Mouse (Mus musculus) MEL (cell line): ENCODE measurements around the gene Spin2g. TPM values are rescaled to one million over a fixed set of nuclear protein-coding genes. Genes with fewer than 3 reads are reported as not detected.
"Not testable (repeated sequence)": the region's sequence is repeated elsewhere in the genome, so short reads cannot be mapped to it uniquely, and the experiment has no call there.

ENCODE experiments used
- DNase-seq: peaks from one replicate; pipeline ENCODE4 v3.0.0; 2011; ENCODE audit warnings: low read depth, low spot score
- H3K27ac ChIP-seq: 2 replicates; pipeline ENCODE4 v1.5.1; 2012; ENCODE audit warnings: low read depth, mild to moderate bottlenecking, control low read depth, low read length, moderate library complexity; ENCODE audit not compliant: control insufficient read depth
- H3K27me3 ChIP-seq, 2 experiments: fragments of 150-350 bp in 1 of 2; sonication (generic) in 1 of 2; 2 replicates each; pipeline ENCODE4 v1.6.1; 2012; ENCODE audit warnings: low read length in 2 of 2, mild to moderate bottlenecking in 2 of 2, improper control_type of control experiment in 1 of 2, moderate library complexity in 1 of 2; ENCODE audit not compliant: insufficient read depth in 2 of 2, control insufficient read depth in 1 of 2
- H3K36me3 ChIP-seq, 2 experiments: 2 replicates each; pipeline ENCODE4 v1.6.1; 2012 to 2014; ENCODE audit warnings: low read length in 2 of 2, improper control_type of control experiment in 1 of 2, inconsistent platforms in 1 of 2, mild to moderate bottlenecking in 1 of 2; ENCODE audit not compliant: insufficient read depth in 2 of 2, control insufficient read depth in 1 of 2
- H3K4me1 ChIP-seq, 2 experiments: fragments of 150-350 bp in 1 of 2; sonication (generic) in 1 of 2; 2 replicates each; pipeline ENCODE4 v1.6.1; 2012; ENCODE audit warnings: low read length in 2 of 2, improper control_type of control experiment in 1 of 2, mild to moderate bottlenecking in 1 of 2; ENCODE audit not compliant: insufficient read depth in 2 of 2, control insufficient read depth in 1 of 2
- H3K4me3 ChIP-seq, 2 experiments: fragments of 150-350 bp in 1 of 2; sonication (generic) in 1 of 2; 2 replicates each; pipeline ENCODE4 v1.5.1; 2012; ENCODE audit warnings: low read depth in 2 of 2, low read length in 2 of 2, mild to moderate bottlenecking in 2 of 2, moderate library complexity in 2 of 2, control low read depth in 1 of 2, improper control_type of control experiment in 1 of 2; ENCODE audit not compliant: control insufficient read depth in 1 of 2, insufficient read depth in 1 of 2
- H3K79me2 ChIP-seq: 2 replicates; pipeline ENCODE4 v1.6.1; 2012; ENCODE audit warnings: mild to moderate bottlenecking, low read length, moderate library complexity; ENCODE audit not compliant: control insufficient read depth, poor library complexity, insufficient read depth
- H3K9ac ChIP-seq: 2 replicates; pipeline ENCODE4 v1.6.1; 2012; ENCODE audit warnings: low read depth, mild to moderate bottlenecking, control low read depth, low read length, moderate library complexity; ENCODE audit not compliant: control insufficient read depth, poor library complexity, severe bottlenecking
- H3K9me3 ChIP-seq: fragments of 150-350 bp; sonication (generic); replicated peaks from 2 replicates; pipeline ENCODE4 v1.6.1; 2012; ENCODE audit warnings: mild to moderate bottlenecking, low read length, improper control_type of control experiment, moderate library complexity; ENCODE audit not compliant: insufficient read depth
- polyA plus RNA-seq, 2 experiments: library from polyadenylated mRNA; stranded (reverse) in 1 of 2; unstranded in 1 of 2; fragments of >175 nt in 1 of 2; fragments of >200 nt in 1 of 2; gene quantifications; 2 replicates each; pipeline versions ENCODE4 v1.2.1 to v1.2.4; 2012; ENCODE audit warnings: low replicate concordance in 2 of 2, low read depth in 1 of 2; ENCODE audit not compliant: insufficient read length in 2 of 2, insufficient read depth in 1 of 2, missing spikeins in 1 of 2
- total RNA-seq: library from RNA; depleted of rRNA; stranded (reverse); fragments of 300-350 nt; gene quantifications from 2 replicates; pipeline ENCODE4 v1.2.3, GENCODE M21; 2012; rRNA removed

The Spin2g gene
- total RNA-seq (not detected in 2 replicates), polyA plus RNA-seq (not detected)

DNA sequence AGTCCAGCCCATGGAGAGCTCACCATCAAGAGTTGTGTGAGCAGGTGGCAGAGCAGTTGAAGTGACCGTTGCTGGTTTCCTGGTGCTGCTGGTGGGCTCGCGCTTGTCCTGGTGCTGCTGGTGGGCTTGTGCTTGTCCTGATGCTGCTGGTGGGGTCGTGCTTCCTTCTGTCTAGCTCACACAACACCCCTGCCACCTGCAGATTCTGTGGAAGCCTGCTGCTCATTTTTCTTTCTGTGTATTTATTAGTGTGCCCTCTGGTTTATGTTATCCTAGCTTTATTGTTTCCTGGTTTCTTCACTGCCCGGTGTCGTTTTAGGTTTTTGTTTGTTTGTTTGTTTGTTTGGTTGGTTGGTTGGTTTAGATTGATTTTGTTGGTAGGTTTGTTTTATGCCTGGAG lies at the start of gene Spin2g:
Gene Spin2g (minus strand): TSS at position 101 of the 400 bp plus-strand sequence.
- not testable (repeated sequence) for H3K27me3 ChIP-seq, H3K27ac ChIP-seq, H3K9ac ChIP-seq, H3K9me3 ChIP-seq, H3K79me2 ChIP-seq, H3K4me1 ChIP-seq, H3K36me3 ChIP-seq, DNase-seq, H3K4me3 ChIP-seq

Other genes with a start within 250 kb of the Spin2g start
- gene Btbd35f9, start 77.2 kb downstream of the Spin2g start, total RNA-seq = not detected in 2 replicates
- not detected for gene Btbd35f9, start 77.2 kb downstream of the Spin2g start, polyA plus RNA-seq
- gene Btbd35f8, start 211.8 kb upstream of the Spin2g start, total RNA-seq = not detected in 2 replicates
- not detected for gene Btbd35f8, start 211.8 kb upstream of the Spin2g start, polyA plus RNA-seq